Mouse (Mus musculus): ENCODE measurements around the gene Galr3. TPM values are rescaled to one million over a fixed set of nuclear protein-coding genes. Genes with fewer than 3 reads are reported as not detected.

The Galr3 gene
- polyA plus RNA-seq, 1 experiment = not detected

GRCm38 (mm10) chr15:78999586-78999985, 42.1 kb upstream of the Galr3 start:
- Histone ChIP-seq H3K27ac (ENCODE audit: insufficient read depth, low read length) (no peak overlapping the region), H3K9ac (ENCODE audit: low read depth, poor library complexity, severe bottlenecking) (no peak overlapping the region), H3K9me3 (replicated peaks; ENCODE audit: control insufficient read depth, insufficient read depth, low read length, poor library complexity, severe bottlenecking) (no peaks in the 10 kb centered on the region), H3K4me1 (ENCODE audit: control insufficient read depth, insufficient read depth, low read length) (peaks cover 4% of the 10 kb centered on the region), H3K36me3 (ENCODE audit: control insufficient read depth, insufficient read depth, low read length, poor library complexity, severe bottlenecking) (no peaks in the 10 kb centered on the region), H3K27me3 (ENCODE audit: control insufficient read depth, insufficient read depth, low read length, poor library complexity, severe bottlenecking) (no peaks in the 10 kb centered on the region), H3K4me3 (ENCODE audit: low read depth, low read length) (no peak overlapping the region)
- no peak for TF ChIP-seq POLR2A (IDR thresholded peaks at IDR 0.05; ENCODE audit: insufficient read depth, low read length)
- TF ChIP-seq EP300 (IDR thresholded peaks at IDR 0.05; ENCODE audit: insufficient read depth, low read depth, low read length) = no peak

DNA sequence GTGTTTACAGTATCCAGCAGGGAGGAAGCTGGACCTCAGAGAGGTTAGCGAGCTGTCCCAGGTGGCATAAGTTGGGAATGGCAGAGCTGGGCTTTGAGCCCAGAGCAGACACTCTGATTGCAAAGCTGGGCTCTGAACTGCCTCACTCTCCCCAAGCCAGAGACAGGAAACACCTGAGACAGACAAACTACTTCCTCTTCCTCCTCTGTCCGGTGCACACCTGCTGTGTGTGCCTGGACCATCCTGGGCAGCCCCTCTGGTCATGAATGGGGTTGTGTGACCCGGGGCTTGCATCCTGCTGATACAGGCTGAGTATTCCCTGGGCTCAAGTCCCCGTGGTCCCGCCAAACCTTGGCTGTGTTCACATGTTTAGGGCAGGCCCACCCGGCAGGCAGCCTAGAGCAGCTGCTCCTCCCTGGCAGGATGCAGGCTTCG, 41.3 kb upstream of the Galr3 start:
- no peak overlapping the region for H3K9ac ChIP-seq (ENCODE audit: low read depth, poor library complexity, severe bottlenecking)
- no peaks in the 10 kb centered on the region for H3K9me3 ChIP-seq (replicated peaks; ENCODE audit: control insufficient read depth, insufficient read depth, low read length, poor library complexity, severe bottlenecking)
- TF ChIP-seq EP300 (IDR thresholded peaks at IDR 0.05; ENCODE audit: insufficient read depth, low read depth, low read length) (no peak), POLR2A (IDR thresholded peaks at IDR 0.05; ENCODE audit: insufficient read depth, low read length) (no peak), CTCF (IDR thresholded peaks at IDR 0.05; ENCODE audit: low read depth, low read length) (no peak)
- no peak overlapping the region for H3K27ac ChIP-seq (ENCODE audit: insufficient read depth, low read length)
- no peaks in the 10 kb centered on the region for H3K27me3 ChIP-seq (ENCODE audit: control insufficient read depth, insufficient read depth, low read length, poor library complexity, severe bottlenecking)
- H3K4me3 ChIP-seq (ENCODE audit: low read depth, low read length) = no peak overlapping the region
- H3K4me1 ChIP-seq (ENCODE audit: control insufficient read depth, insufficient read depth, low read length) = peaks cover 4% of the 10 kb centered on the region
- H3K36me3 ChIP-seq (ENCODE audit: control insufficient read depth, insufficient read depth, low read length, poor library complexity, severe bottlenecking) = no peaks in the 10 kb centered on the region

GRCm38 (mm10) chr15:79001559-79001958, 40.1 kb upstream of the Galr3 start:
- H3K9me3 ChIP-seq (replicated peaks; ENCODE audit: control insufficient read depth, insufficient read depth, low read length, poor library complexity, severe bottlenecking) = no peaks in the 10 kb centered on the region
- no peaks in the 10 kb centered on the region for H3K27me3 ChIP-seq (ENCODE audit: control insufficient read depth, insufficient read depth, low read length, poor library complexity, severe bottlenecking)
- H3K36me3 ChIP-seq (ENCODE audit: control insufficient read depth, insufficient read depth, low read length, poor library complexity, severe bottlenecking) = no peaks in the 10 kb centered on the region
- H3K4me1 ChIP-seq (ENCODE audit: control insufficient read depth, insufficient read depth, low read length) = peaks cover 4% of the 10 kb centered on the region
- H3K27ac ChIP-seq (ENCODE audit: insufficient read depth, low read length) = no peak overlapping the region
- TF ChIP-seq CTCF (IDR thresholded peaks at IDR 0.05; ENCODE audit: low read depth, low read length) (no peak), EP300 (IDR thresholded peaks at IDR 0.05; ENCODE audit: insufficient read depth, low read depth, low read length) (no peak), POLR2A (IDR thresholded peaks at IDR 0.05; ENCODE audit: insufficient read depth, low read length) (no peak)
- H3K9ac ChIP-seq (ENCODE audit: low read depth, poor library complexity, severe bottlenecking) = no peak overlapping the region
- H3K4me3 ChIP-seq (ENCODE audit: low read depth, low read length) = no peak overlapping the region

DNA sequence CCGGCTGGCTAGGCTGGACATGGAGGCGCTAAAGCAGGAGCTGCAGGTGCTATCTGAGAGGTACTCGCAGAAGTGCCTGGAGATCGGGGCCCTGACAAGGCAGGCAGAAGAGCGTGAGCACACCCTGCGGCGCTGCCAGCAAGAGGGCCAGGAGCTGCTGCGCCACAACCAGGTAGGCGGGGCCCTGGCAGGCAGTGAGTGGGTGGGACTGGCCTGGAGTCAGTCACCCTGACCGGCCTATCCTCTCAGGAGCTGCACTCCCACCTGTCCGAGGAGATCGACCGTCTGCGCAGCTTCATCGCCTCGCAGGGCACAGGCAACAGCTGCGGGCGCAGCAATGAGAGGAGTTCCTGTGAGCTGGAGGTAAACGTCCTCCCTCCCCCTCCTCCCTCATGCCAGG, 39.6 kb upstream of the Galr3 start:
- Histone ChIP-seq H3K9me3 (replicated peaks; ENCODE audit: control insufficient read depth, insufficient read depth, low read length, poor library complexity, severe bottlenecking) (no peaks in the 10 kb centered on the region), H3K4me3 (ENCODE audit: low read depth, low read length) (no peak overlapping the region), H3K27me3 (ENCODE audit: control insufficient read depth, insufficient read depth, low read length, poor library complexity, severe bottlenecking) (no peaks in the 10 kb centered on the region), H3K27ac (ENCODE audit: insufficient read depth, low read length) (no peak overlapping the region), H3K9ac (ENCODE audit: low read depth, poor library complexity, severe bottlenecking) (no peak overlapping the region), H3K4me1 (ENCODE audit: control insufficient read depth, insufficient read depth, low read length) (peaks cover 4% of the 10 kb centered on the region), H3K36me3 (ENCODE audit: control insufficient read depth, insufficient read depth, low read length, poor library complexity, severe bottlenecking) (no peaks in the 10 kb centered on the region)
- TF ChIP-seq CTCF (IDR thresholded peaks at IDR 0.05; ENCODE audit: low read depth, low read length) (no peak), POLR2A (IDR thresholded peaks at IDR 0.05; ENCODE audit: insufficient read depth, low read length) (no peak), EP300 (IDR thresholded peaks at IDR 0.05; ENCODE audit: insufficient read depth, low read depth, low read length) (no peak)

- TF ChIP-seq CTCF (IDR thresholded peaks at IDR 0.05; ENCODE audit: low read depth, low read length) (no peak), POLR2A (IDR thresholded peaks at IDR 0.05; ENCODE audit: insufficient read depth, low read length) (no peak), EP300 (IDR thresholded peaks at IDR 0.05; ENCODE audit: insufficient read depth, low read depth, low read length) (no peak)
- Histone ChIP-seq H3K9me3 (replicated peaks; ENCODE audit: control insufficient read depth, insufficient read depth, low read length, poor library complexity, severe bottlenecking) (no peaks in the 10 kb centered on the region), H3K27me3 (ENCODE audit: control insufficient read depth, insufficient read depth, low read length, poor library complexity, severe bottlenecking) (no peaks in the 10 kb centered on the region), H3K4me3 (ENCODE audit: low read depth, low read length) (no peak overlapping the region), H3K36me3 (ENCODE audit: control insufficient read depth, insufficient read depth, low read length, poor library complexity, severe bottlenecking) (no peaks in the 10 kb centered on the region), H3K4me1 (ENCODE audit: control insufficient read depth, insufficient read depth, low read length) (peaks cover 2% of the 10 kb centered on the region), H3K27ac (ENCODE audit: insufficient read depth, low read length) (no peak overlapping the region), H3K9ac (ENCODE audit: low read depth, poor library complexity, severe bottlenecking) (no peak overlapping the region)
These were observed 38.6 kb upstream of the Galr3 start for GRCm38 (mm10) chr15:79003079-79003478.

DNA sequence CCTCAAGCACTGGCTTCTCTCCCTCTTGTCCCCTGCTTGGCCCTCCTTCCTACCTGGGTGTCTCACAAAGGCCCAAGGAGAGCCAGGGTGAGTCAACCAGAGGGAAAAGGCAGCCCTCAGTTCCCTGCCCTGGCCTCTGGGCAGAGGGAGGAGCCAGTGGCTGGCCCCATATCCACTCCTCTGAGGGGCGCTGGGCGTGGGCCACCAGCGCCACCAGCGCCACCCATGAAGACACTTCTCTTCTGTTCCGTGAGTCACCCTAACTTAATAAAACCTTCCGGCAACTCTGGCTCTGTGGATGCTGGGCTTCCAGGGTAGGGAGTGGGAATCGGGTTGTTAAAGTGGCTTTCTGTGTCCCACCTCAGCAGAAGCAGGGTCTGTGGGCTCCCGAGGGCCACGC, 36.1 kb upstream of the Galr3 start:
- Histone ChIP-seq H3K4me1 (ENCODE audit: control insufficient read depth, insufficient read depth, low read length) (peaks cover 6% of the 10 kb centered on the region), H3K9ac (ENCODE audit: low read depth, poor library complexity, severe bottlenecking) (no peak overlapping the region), H3K4me3 (ENCODE audit: low read depth, low read length) (no peak overlapping the region), H3K36me3 (ENCODE audit: control insufficient read depth, insufficient read depth, low read length, poor library complexity, severe bottlenecking) (no peaks in the 10 kb centered on the region), H3K27ac (ENCODE audit: insufficient read depth, low read length) (no peak overlapping the region), H3K27me3 (ENCODE audit: control insufficient read depth, insufficient read depth, low read length, poor library complexity, severe bottlenecking) (no peaks in the 10 kb centered on the region), H3K9me3 (replicated peaks; ENCODE audit: control insufficient read depth, insufficient read depth, low read length, poor library complexity, severe bottlenecking) (no peaks in the 10 kb centered on the region)
- TF ChIP-seq EP300 (IDR thresholded peaks at IDR 0.05; ENCODE audit: insufficient read depth, low read depth, low read length) (no peak), POLR2A (IDR thresholded peaks at IDR 0.05; ENCODE audit: insufficient read depth, low read length) (no peak), CTCF (IDR thresholded peaks at IDR 0.05; ENCODE audit: low read depth, low read length) (no peak)

Data from ES-Bruce4 (cell line).